In the genomic region with DNA sequence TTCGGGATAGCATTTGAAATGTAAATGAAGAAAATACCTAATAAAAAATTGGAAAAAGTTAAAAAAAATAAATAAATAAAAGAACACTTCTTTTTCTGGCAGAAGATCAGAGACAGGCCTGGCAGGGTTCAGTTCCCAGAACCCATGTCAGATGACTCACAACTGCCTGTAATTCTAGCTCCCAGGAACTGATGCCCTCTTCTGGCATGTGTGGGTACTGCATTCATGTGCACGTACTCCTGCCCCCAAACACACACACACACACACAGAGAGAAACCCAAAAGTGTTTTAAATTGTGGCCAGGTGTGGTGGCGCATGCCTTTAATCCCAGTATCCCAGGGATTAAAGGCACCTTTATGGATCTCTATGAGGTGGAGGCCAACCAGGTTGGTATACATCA, we compare ENCODE assay signal across 9 mouse cellular contexts. TPM values are rescaled to one million over a fixed set of nuclear protein-coding genes. Genes with fewer than 3 reads are reported as not detected.
DNase-seq lines count a peak whose midpoint lies in the region; ATAC-seq and TF ChIP-seq lines count a peak whose summit lies in the region.
"Had no signal": no experiment of that assay in that cellular context is flagged by ENCODE, and none has a peak within 500 bp of the region (broad histone marks: within the 10 kb centered on the region; RNA-seq: fewer than 3 reads in every experiment).

No protein-coding gene starts in this region.

- peaks cover 25% of the 10 kb centered on the region for H3K36me3 ChIP-seq in midbrain, embryonic 14.5 days (ENCODE audit: control insufficient read depth, insufficient read depth, low read length)
- peaks cover 12% of the 10 kb centered on the region for H3K36me3 ChIP-seq in hindbrain, embryonic 16.5 days (ENCODE audit: control insufficient read depth, insufficient read depth, low read length)

- intact Hi-C loops in left cerebral cortex, adult 2 months (cut with DNase I) = no loop called here
- intact Hi-C loops in left cerebral cortex, postnatal 4 days (cut with DNase I) = no loop called here

- no peaks in the 10 kb centered on the region for H3K4me1 ChIP-seq in midbrain, embryonic 14.5 days (ENCODE audit: control insufficient read depth, insufficient read depth, low read length)
- H3K4me1 ChIP-seq in hindbrain, embryonic 16.5 days (ENCODE audit: control insufficient read depth, insufficient read depth, low read depth, low read length) = no peaks in the 10 kb centered on the region

- peak; percentile 28 for TF ChIP-seq CTCF in left cerebral cortex, adult 2 months (IDR thresholded peaks at IDR 0.05)

- H3K9ac ChIP-seq in midbrain, embryonic 14.5 days (replicated peaks; ENCODE audit: low read length) = no peak overlapping the region
- H3K9ac ChIP-seq in hindbrain, embryonic 16.5 days (ENCODE audit: low read depth, low read length) = no peak overlapping the region

- H3K27me3 ChIP-seq in midbrain, embryonic 14.5 days (ENCODE audit: control insufficient read depth, insufficient read depth, low read length) = no peaks in the 10 kb centered on the region
- H3K27me3 ChIP-seq in hindbrain, embryonic 16.5 days (replicated peaks; ENCODE audit: control insufficient read depth, insufficient read depth, low read length) = no peaks in the 10 kb centered on the region
- H3K27me3 ChIP-seq: megakaryocyte, embryonic 14.5 days had no signal

- no peak overlapping the region for H3K27ac ChIP-seq in left cerebral cortex, adult 2 months
- no peak overlapping the region for H3K27ac ChIP-seq in midbrain, embryonic 14.5 days (replicated peaks; ENCODE audit: low read depth, low read length)
- H3K27ac ChIP-seq in hindbrain, embryonic 16.5 days (ENCODE audit: low read depth, low read length) = no peak overlapping the region

- peak; percentile 67 for DNase-seq in CD4-positive, CD25-positive, alpha-beta regulatory T cell, adult 2 months (ENCODE audit: low read depth, low spot score)
- no peak for DNase-seq in left cerebral cortex, adult 2 months (ENCODE audit: extremely low spot score in 1 of 2, low spot score in 2 of 2)
- DNase-seq in left cerebral cortex, postnatal 4 days = no peak
- peak; percentile 34 for DNase-seq in embryo, embryonic 10.5 days (ENCODE audit: low spot score)
- DNase-seq in spleen, postnatal 4 days (ENCODE audit: low spot score in 2 of 2) = peak; percentile 45 to 73
- no peak for DNase-seq in midbrain, embryonic 14.5 days

- H3K4me3 ChIP-seq in left cerebral cortex, adult 2 months = no peak overlapping the region
- no peak overlapping the region for H3K4me3 ChIP-seq in midbrain, embryonic 14.5 days (replicated peaks; ENCODE audit: low read depth, low read length)
- H3K4me3 ChIP-seq in hindbrain, embryonic 16.5 days (ENCODE audit: low read length) = no peak overlapping the region
- H3K4me3 ChIP-seq: megakaryocyte, embryonic 14.5 days had no signal

- 95% methylated on average over 3 of the region's 3 CpGs for WGBS in midbrain, embryonic 14.5 days
- WGBS in hindbrain, embryonic 16.5 days = 96% methylated on average over 3 of the region's 3 CpGs

- H3K4me2 ChIP-seq in midbrain, embryonic 14.5 days (ENCODE audit: low read length) = no peak overlapping the region
- H3K4me2 ChIP-seq in hindbrain, embryonic 16.5 days (ENCODE audit: low read length) = no peak overlapping the region

- ATAC-seq in CD4-positive, CD25-positive, alpha-beta regulatory T cell, adult 4 months = no peak
- ATAC-seq in midbrain, embryonic 14.5 days (ENCODE audit: low FRiP score, low TSS enrichment) = no peak
- no peak for ATAC-seq in hindbrain, embryonic 16.5 days

- no peaks in the 10 kb centered on the region for H3K9me3 ChIP-seq in midbrain, embryonic 14.5 days (ENCODE audit: control insufficient read depth, low read length)
- H3K9me3 ChIP-seq in hindbrain, embryonic 16.5 days (ENCODE audit: control insufficient read depth, low read length) = no peaks in the 10 kb centered on the region
- H3K9me3 ChIP-seq: megakaryocyte, embryonic 14.5 days had no signal

RNA-seq across cellular contexts. Expression of a gene that starts 51.3 kb away (rescaled TPM):
- polyA plus RNA-seq in CD4-positive, CD25-positive, alpha-beta regulatory T cell, adult 4 months (2017; shearing (Covaris generic)) = 10 to 100 TPM; 76.5 to 78.8 TPM
- total RNA-seq in left cerebral cortex, adult 2 months (2021) = 10 to 100 TPM; 27.7 to 28.0 TPM
- total RNA-seq in left cerebral cortex, postnatal 4 days (2021) = 10 to 100 TPM; 25.3 to 27.0 TPM
- 23.3 and 34.8 TPM in 2 replicates for polyA plus RNA-seq in midbrain, embryonic 14.5 days (2014; fragmentation: Nextera tagmentation; extraction: Ambion mirVana)
- polyA plus RNA-seq in hindbrain, embryonic 16.5 days (2015; fragmentation: Nextera tagmentation; extraction: Ambion mirVana) = 31.8 and 32.3 TPM in 2 replicates

Comparison
In these comparisons a context has a peak if more than half of its experiments do, and no peak if none do; other contexts are left out.
1. DNase-seq: peak in CD4-positive, CD25-positive, alpha-beta regulatory T cell, adult 2 months (single experiment), embryo, embryonic 10.5 days (single experiment) and spleen, postnatal 4 days (2 of 2); none in left cerebral cortex, adult 2 months (0 of 2), left cerebral cortex, postnatal 4 days (single experiment) and midbrain, embryonic 14.5 days (single experiment).